Mouse (Mus musculus) hindbrain, embryonic 11.5 days (tissue): Measurements from ENCODE around the gene Traf1. TPM values are rescaled to one million over a fixed set of nuclear protein-coding genes. Genes with fewer than 3 reads are reported as not detected.

Experiments used
- ATAC-seq: fragments of 200-750 bp; cut with Nextera tagmentation; 2 replicates; pipeline ENCODE4 v1.8.0; 2017; ENCODE audit warnings: mild to moderate bottlenecking, moderate TSS enrichment, moderate library complexity; ENCODE audit not compliant: low FRiP score
- DNase-seq: peaks from one replicate; pipeline ENCODE4 v3.0.0-alpha.2; 2015; ENCODE audit warnings: low spot score
- H3K27ac ChIP-seq: fragments of 300-500 bp; sonication (generic); 2 replicates; pipeline ENCODE4 v1.5.1; 2014; ENCODE audit warnings: mild to moderate bottlenecking, low read depth, low read length
- H3K27me3 ChIP-seq: fragments of 300-500 bp; sonication (generic); 2 replicates; pipeline ENCODE4 v1.6.1; 2014; ENCODE audit warnings: mild to moderate bottlenecking, low read length, moderate library complexity, mixed read lengths; ENCODE audit not compliant: control insufficient read depth, insufficient read depth
- H3K36me3 ChIP-seq: fragments of 300-500 bp; sonication (generic); 2 replicates; pipeline ENCODE4 v1.6.1; 2014; ENCODE audit warnings: mild to moderate bottlenecking, low read length, moderate library complexity, mixed read lengths; ENCODE audit not compliant: control insufficient read depth, insufficient read depth
- H3K4me1 ChIP-seq: fragments of 300-500 bp; sonication (generic); replicated peaks from 2 replicates; pipeline ENCODE4 v1.6.1; 2014; ENCODE audit warnings: low read length, mixed read lengths; ENCODE audit not compliant: control insufficient read depth, insufficient read depth
- H3K4me2 ChIP-seq: fragments of 300-500 bp; sonication (generic); replicated peaks from 2 replicates; pipeline ENCODE4 v1.6.1; 2014; ENCODE audit warnings: mild to moderate bottlenecking, low read depth, low read length
- H3K4me3 ChIP-seq: fragments of 300-500 bp; sonication (generic); 2 replicates; pipeline ENCODE4 v1.5.1; 2014; ENCODE audit warnings: low read depth, low read length
- H3K9ac ChIP-seq: fragments of 300-500 bp; sonication (generic); 2 replicates; pipeline ENCODE4 v1.6.1; 2014; ENCODE audit warnings: low read depth, low read length
- H3K9me3 ChIP-seq: fragments of 300-500 bp; sonication (generic); 2 replicates; pipeline ENCODE4 v1.6.1; 2016; ENCODE audit warnings: low read length; ENCODE audit not compliant: control insufficient read depth
- WGBS: fragments of 180-500 bp; shearing (Covaris S2); extraction: QIAGEN DNeasy Blood & Tissue Kit; methylation state at CpG from one replicate; pipeline ENCODE4 v1.1.7; 2014; 5-methylcytosine and 5-hydroxymethylcytosine counted together
- polyA plus RNA-seq: library from polyadenylated mRNA; unstranded; fragments of >200 nt; fragmentation: Nextera tagmentation; extraction: Ambion mirVana; gene quantifications from 2 replicates; pipeline ENCODE4 v1.2.1, GENCODE M21; 2014

Traf1 gene
- polyA plus RNA-seq, 1 experiment from 2014 or later, result 0.28 TPM

DNA sequence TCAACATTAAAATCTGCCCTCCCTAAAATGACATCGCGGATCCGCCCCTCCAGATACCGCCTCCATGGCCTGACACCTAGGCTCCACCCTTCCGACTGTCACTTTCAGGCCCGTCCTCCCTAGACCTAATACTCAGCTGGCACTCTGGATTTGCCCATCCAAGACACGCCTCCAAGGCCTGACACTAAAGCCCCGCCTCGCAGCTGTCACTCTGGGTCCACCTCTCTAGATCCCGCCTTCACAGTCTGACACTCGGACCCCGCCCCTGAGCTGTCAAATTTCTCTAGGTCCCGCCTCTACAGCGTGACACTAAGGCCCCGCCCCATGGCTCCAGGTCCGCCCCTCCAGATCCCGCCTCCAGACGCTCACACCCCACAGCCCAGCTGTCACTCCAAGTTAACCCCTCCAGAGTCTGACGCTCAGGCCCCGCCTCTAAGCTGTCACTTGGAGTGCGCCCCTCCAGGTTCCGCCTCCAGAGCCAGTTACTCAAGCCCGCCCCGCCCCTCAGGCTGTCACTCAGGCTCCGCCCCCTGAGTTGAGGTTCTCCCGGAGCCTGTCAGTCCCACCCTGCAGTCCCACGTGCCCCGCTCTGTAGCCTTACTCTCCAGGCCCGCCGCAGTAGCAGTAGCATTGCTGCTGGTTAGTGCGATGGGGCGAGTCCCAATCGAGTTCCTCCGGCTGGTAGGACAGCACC lies 56.6 kb downstream of the Traf1 start:
- no peaks in the 10 kb centered on the region for H3K9me3 ChIP-seq
- DNase-seq (peak; percentile 98), ATAC-seq (peak; percentile 97)
- WGBS, result under 1% methylated on average over 34 of the region's 34 CpGs
- peak overlapping the region; percentile 43 for H3K4me2 ChIP-seq
- H3K27me3 ChIP-seq, result no peaks in the 10 kb centered on the region
- no peaks in the 10 kb centered on the region for H3K36me3 ChIP-seq
- H3K4me1 ChIP-seq, result no peaks in the 10 kb centered on the region; the same call in 1 of the 2 replicates
- H3K9ac ChIP-seq, result 0 out of 2 replicates have a peak overlapping the region, but pooled peaks have one; percentile 7
- peak overlapping the region; percentile 22 for H3K4me3 ChIP-seq
- no peak overlapping the region for H3K27ac ChIP-seq

DNA sequence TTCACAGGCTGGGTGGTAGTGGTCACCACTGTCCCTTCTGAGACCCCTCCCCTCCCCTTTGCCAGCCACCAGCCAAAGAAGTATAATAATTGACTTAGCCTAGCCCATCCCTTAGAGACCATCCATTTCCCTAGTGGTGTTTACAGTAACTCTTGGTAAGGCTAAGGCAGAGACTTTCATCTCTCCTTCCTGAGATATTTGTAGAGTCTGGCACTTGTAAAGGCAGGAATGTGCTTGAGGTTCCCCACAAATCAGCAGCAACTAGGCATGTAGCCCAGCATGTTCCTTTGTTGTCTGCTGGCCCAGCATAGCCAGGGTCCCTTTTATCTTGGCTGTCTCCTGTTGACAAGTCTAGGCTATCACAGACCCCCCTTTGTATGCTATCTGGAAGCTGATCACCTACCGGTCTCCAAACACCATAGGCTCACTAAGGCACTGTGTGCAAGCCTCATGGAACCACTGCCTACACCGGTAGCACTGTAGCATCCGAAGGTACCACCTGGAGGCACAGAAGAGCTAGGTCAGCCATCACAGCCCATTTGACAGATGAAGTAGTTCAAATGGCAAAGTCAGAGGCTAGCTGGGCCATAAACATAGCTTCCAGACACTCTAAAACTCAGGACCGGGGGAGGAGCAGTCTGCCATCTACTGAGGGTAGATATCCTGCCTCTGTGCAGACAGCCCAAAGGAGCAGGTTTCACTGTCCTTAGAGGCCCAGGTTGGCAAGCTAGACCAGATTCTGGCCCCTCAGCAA lies 57.7 kb downstream of the Traf1 start:
- no peaks in the 10 kb centered on the region for H3K27me3 ChIP-seq
- H3K4me1 ChIP-seq, result no peaks in the 10 kb centered on the region; the same call in 1 of the 2 replicates
- 82% methylated on average over 4 of the region's 4 CpGs for WGBS
- H3K9me3 ChIP-seq, result no peaks in the 10 kb centered on the region
- H3K36me3 ChIP-seq, result no peaks in the 10 kb centered on the region
- DNase-seq, result no peak
- no peak overlapping the region for H3K9ac ChIP-seq
- ATAC-seq, result no peak
- no peak overlapping the region for H3K4me3 ChIP-seq
- H3K4me2 ChIP-seq, result no peak overlapping the region
- H3K27ac ChIP-seq, result no peak overlapping the region

DNA sequence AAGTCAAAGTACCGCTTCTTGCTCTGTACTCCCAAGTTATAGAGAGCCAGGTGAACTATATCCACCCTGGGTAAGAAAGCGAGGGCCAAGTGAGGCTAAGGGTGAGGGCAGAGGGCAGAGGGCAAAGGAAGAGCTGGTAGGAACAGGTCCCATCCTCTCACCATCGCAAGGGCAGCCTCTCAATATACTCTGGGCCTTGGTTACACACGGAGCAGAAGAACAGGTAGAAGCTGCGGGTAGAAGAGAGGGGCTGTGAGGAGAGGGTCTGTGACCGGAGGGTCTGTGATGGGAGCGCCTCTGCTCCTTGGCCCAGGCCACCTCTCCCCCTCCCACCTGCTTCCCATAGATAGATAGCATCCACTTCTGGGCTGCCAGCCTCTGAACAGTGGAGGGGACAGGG lies 58.4 kb downstream of the Traf1 start:
- Histone ChIP-seq H3K4me2 (no peak overlapping the region), H3K4me1 (no peaks in the 10 kb centered on the region; the same call in 1 of the 2 replicates), H3K27ac (no peak overlapping the region), H3K9me3 (no peaks in the 10 kb centered on the region), H3K9ac (no peak overlapping the region), H3K4me3 (no peak overlapping the region), H3K36me3 (no peaks in the 10 kb centered on the region), H3K27me3 (no peaks in the 10 kb centered on the region)
- ATAC-seq, result no peak
- no peak for DNase-seq
- 88% methylated on average over 7 of the region's 7 CpGs for WGBS

DNA sequence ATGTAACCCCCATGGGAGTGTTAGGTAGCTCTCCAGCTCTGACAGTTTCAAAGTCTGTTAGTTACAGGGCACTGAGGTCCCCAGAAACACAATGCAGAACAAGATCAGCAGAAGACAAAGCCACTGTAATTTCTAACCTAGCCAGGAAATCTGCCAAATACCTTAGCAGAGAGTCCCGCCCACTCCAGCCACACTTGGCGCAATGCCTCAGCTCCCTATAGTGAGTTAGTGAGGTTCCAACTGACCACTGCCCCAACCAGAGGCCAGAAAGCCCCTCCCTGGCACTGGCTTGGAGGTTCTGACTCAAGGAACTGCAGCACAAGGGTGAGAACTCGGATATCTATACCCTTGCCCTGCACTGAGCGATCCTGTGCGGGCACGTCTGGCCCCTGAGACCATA lies 58.8 kb downstream of the Traf1 start:
- H3K9me3 ChIP-seq, result no peaks in the 10 kb centered on the region
- WGBS, result 94% methylated on average over 6 of the region's 6 CpGs

DNA sequence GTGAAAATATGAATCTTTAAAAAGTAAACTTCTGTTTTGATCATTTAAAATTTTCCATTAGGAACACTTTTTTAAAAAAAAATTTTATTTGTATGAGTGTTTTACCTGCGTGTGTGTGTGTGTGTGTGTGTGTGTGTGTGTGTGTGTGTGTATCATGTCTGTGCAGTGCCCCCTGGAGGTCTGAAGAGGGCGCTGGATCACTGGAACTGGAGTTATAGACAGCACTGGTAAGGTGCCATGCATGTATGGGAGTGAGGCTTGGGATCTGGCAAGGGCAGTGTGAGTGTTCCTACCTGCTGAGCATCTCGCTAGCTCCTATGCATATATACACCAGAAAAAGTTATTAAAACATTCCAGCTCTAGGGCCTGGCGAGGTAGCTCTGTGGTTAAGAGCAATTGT lies 59.8 kb downstream of the Traf1 start:
- DNase-seq (no peak), ATAC-seq (no peak)
- H3K27ac ChIP-seq, result no peak overlapping the region
- H3K9ac ChIP-seq, result no peak overlapping the region
- H3K9me3 ChIP-seq, result no peaks in the 10 kb centered on the region
- H3K4me3 ChIP-seq, result no peak overlapping the region
- no peaks in the 10 kb centered on the region; the same call in 1 of the 2 replicates for H3K4me1 ChIP-seq
- H3K27me3 ChIP-seq, result no peaks in the 10 kb centered on the region
- WGBS, result 79% methylated on average over 4 of the region's 4 CpGs
- no peaks in the 10 kb centered on the region for H3K36me3 ChIP-seq
- H3K4me2 ChIP-seq, result no peak overlapping the region

More for the DNA sequence above, 58.8 kb downstream of the Traf1 start:
- H3K4me3 ChIP-seq, result no peak overlapping the region
- H3K27ac ChIP-seq, result no peak overlapping the region
- H3K4me2 ChIP-seq, result no peak overlapping the region
- H3K27me3 ChIP-seq, result no peaks in the 10 kb centered on the region
- no peak for DNase-seq
- H3K36me3 ChIP-seq, result no peaks in the 10 kb centered on the region
- no peak for ATAC-seq
- no peaks in the 10 kb centered on the region; the same call in 1 of the 2 replicates for H3K4me1 ChIP-seq
- no peak overlapping the region for H3K9ac ChIP-seq

DNA sequence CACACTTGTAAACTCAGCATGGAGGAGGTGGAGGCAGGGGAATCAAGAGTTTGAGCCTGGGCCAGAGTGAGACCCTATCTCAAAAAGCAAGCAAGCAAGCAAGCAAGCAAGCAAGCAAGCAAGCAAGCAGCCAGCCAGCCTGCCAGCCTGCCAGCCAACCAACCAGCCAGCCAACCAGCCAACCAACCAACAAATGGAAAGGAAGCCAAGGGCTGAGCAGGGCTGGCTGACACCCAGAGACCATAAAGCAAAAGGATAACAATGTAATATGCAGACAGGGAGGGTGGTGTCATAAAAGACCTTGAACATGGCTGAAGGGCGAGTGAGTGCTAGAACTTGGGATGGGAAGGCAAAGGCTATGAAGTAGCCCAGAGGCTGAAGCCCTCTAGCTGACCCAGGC lies 61.2 kb downstream of the Traf1 start:
- ATAC-seq, result no peak
- no peaks in the 10 kb centered on the region for H3K9me3 ChIP-seq
- H3K27me3 ChIP-seq, result no peaks in the 10 kb centered on the region
- WGBS, result 74% methylated on average over 1 of the region's 1 CpGs
- no peak overlapping the region for H3K4me3 ChIP-seq
- H3K4me1 ChIP-seq, result no peaks in the 10 kb centered on the region; the same call in 1 of the 2 replicates
- H3K27ac ChIP-seq, result no peak overlapping the region
- no peak overlapping the region for H3K4me2 ChIP-seq
- DNase-seq, result no peak
- H3K36me3 ChIP-seq, result no peaks in the 10 kb centered on the region
- H3K9ac ChIP-seq, result no peak overlapping the region

DNA sequence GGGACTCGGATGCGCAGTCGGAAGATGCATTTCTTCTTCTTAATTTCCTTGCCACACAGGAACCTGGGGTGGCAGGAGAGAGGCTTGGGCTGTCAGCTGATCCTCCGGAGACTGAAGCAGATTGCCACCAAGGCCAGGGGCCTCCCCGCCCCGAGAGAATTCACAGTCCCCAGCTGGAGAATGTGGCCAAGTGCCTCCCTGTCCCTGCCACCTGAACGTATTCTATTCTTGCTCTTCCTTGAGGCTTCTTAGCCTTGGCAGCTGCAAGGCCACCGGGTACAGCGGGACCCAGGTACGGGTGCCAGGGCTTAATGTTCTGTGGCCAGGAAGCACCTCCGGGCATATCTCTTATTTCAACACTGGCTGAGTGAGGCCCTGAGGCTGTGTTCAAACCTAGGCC lies 61.9 kb downstream of the Traf1 start:
- 87% methylated on average over 11 of the region's 11 CpGs for WGBS
- no peak for DNase-seq

DNA sequence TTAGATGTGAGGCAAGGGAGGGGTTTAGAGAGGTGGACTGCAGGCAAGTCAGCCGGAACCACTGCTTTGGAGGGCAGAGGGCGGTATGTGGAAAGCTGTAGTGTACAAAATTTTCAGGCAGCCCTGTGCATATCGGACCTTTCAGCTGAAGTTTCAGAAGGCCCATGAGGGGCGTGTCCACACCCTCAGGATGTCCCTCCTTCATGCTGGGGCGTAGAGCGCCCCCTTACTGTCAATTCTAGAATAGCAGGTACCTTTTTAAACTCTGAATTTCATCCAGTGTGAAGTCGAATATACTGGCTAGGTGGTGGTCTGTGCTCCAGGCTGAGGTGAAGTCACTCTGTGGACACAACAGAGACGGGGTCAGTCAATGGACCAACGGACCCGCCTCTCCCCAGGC lies 63.8 kb downstream of the Traf1 start:
- no peaks in the 10 kb centered on the region for H3K36me3 ChIP-seq
- no peaks in the 10 kb centered on the region for H3K9me3 ChIP-seq
- H3K4me1 ChIP-seq, result no peaks in the 10 kb centered on the region
- DNase-seq, result peak; percentile 56
- H3K27me3 ChIP-seq, result no peaks in the 10 kb centered on the region
- no peak overlapping the region for H3K4me2 ChIP-seq
- WGBS, result 23% methylated on average over 10 of the region's 10 CpGs
- H3K27ac ChIP-seq, result no peak overlapping the region
- no peak for ATAC-seq
- H3K9ac ChIP-seq, result no peak overlapping the region
- H3K4me3 ChIP-seq, result no peak overlapping the region

More for the DNA sequence above, 61.9 kb downstream of the Traf1 start:
- no peak overlapping the region for H3K27ac ChIP-seq
- no peaks in the 10 kb centered on the region for H3K36me3 ChIP-seq
- H3K4me2 ChIP-seq, result no peak overlapping the region
- H3K9ac ChIP-seq, result no peak overlapping the region
- no peaks in the 10 kb centered on the region for H3K4me1 ChIP-seq
- no peaks in the 10 kb centered on the region for H3K27me3 ChIP-seq
- ATAC-seq, result no peak
- no peaks in the 10 kb centered on the region for H3K9me3 ChIP-seq
- no peak overlapping the region for H3K4me3 ChIP-seq
